Mouse (Mus musculus): ENCODE results near the gene Boll. TPM values are rescaled to one million over a fixed set of nuclear protein-coding genes. Genes with fewer than 3 reads are reported as not detected.
A peak's percentile ranks its signal among the peaks of the same experiment; 100 is the strongest.

Boll gene
- 0.28 and 0.90 TPM in 2 replicates for polyA plus RNA-seq (2015; fragmentation: Nextera tagmentation; extraction: Ambion mirVana)

GRCm38 (mm10) chr1:55363044-55363565, at the start of gene Boll:
Gene Boll, minus strand, starts transcription at chr1:55363469.
- H3K9me3 ChIP-seq: peaks cover 6% of the 10 kb centered on the region
- peak within 1 kb of the TSS; percentile 64 for H3K4me2 ChIP-seq
- no peaks in the 10 kb centered on the region for H3K36me3 ChIP-seq
- 0 out of 2 replicates have a peak, but pooled peaks have one; percentile 26 for ATAC-seq (ENCODE audit: insufficient number of reproducible peaks, insufficient read depth, low FRiP score, low TSS enrichment, low read depth)
- H3K4me3 ChIP-seq: peak within 1 kb of the TSS; percentile 50
- H3K27me3 ChIP-seq: peaks cover 39% of the 10 kb centered on the region
- no peak within 1 kb of the TSS for H3K27ac ChIP-seq
- peaks cover 5% of the 10 kb centered on the region for H3K4me1 ChIP-seq
- WGBS: 14% methylated on average over 59 of the region's 68 CpGs
- H3K9ac ChIP-seq: peak within 1 kb of the TSS; percentile 21; the same call in 1 of the 2 replicates

- 66% methylated on average over 6 of the region's 6 CpGs for WGBS
- H3K4me1 ChIP-seq: no peaks in the 10 kb centered on the region
- no peaks in the 10 kb centered on the region for H3K9me3 ChIP-seq
- ATAC-seq (ENCODE audit: insufficient number of reproducible peaks, insufficient read depth, low FRiP score, low TSS enrichment, low read depth): no peak
- no peak overlapping the region for H3K4me2 ChIP-seq
- H3K27ac ChIP-seq: no peak overlapping the region
- H3K36me3 ChIP-seq: no peaks in the 10 kb centered on the region
- H3K9ac ChIP-seq: no peak overlapping the region
- H3K27me3 ChIP-seq: peaks cover 7% of the 10 kb centered on the region
- no peak overlapping the region for H3K4me3 ChIP-seq
Observed at GRCm38 (mm10) chr1:55412569-55412968, 49.3 kb upstream of the Boll start.

GRCm38 (mm10) chr1:55411079-55411478, 47.8 kb upstream of the Boll start:
- no peak for ATAC-seq (ENCODE audit: insufficient number of reproducible peaks, insufficient read depth, low FRiP score, low TSS enrichment, low read depth)
- H3K27me3 ChIP-seq: peaks cover 20% of the 10 kb centered on the region
- WGBS: 83% methylated on average over 2 of the region's 2 CpGs
- no peak overlapping the region for H3K27ac ChIP-seq
- H3K4me1 ChIP-seq: peaks cover 8% of the 10 kb centered on the region; the same call in 1 of the 2 replicates
- no peaks in the 10 kb centered on the region for H3K36me3 ChIP-seq
- H3K4me2 ChIP-seq: no peak overlapping the region
- no peaks in the 10 kb centered on the region for H3K9me3 ChIP-seq
- no peak overlapping the region for H3K4me3 ChIP-seq
- H3K9ac ChIP-seq: no peak overlapping the region

GRCm38 (mm10) chr1:55410670-55411069, 47.4 kb upstream of the Boll start:
- Histone ChIP-seq H3K27ac (no peak overlapping the region), H3K27me3 (peaks cover 20% of the 10 kb centered on the region), H3K36me3 (no peaks in the 10 kb centered on the region), H3K4me2 (no peak overlapping the region), H3K4me3 (no peak overlapping the region), H3K9me3 (no peaks in the 10 kb centered on the region), H3K9ac (no peak overlapping the region), H3K4me1 (peaks cover 8% of the 10 kb centered on the region; the same call in 1 of the 2 replicates)
- no peak for ATAC-seq (ENCODE audit: insufficient number of reproducible peaks, insufficient read depth, low FRiP score, low TSS enrichment, low read depth)
- WGBS: 75% methylated on average over 2 of the region's 2 CpGs

GRCm38 (mm10) chr1:55406531-55407375, 43.5 kb upstream of the Boll start:
- Histone ChIP-seq H3K36me3 (no peaks in the 10 kb centered on the region), H3K4me3 (peak overlapping the region; percentile 75), H3K9me3 (no peaks in the 10 kb centered on the region), H3K4me1 (peaks cover 13% of the 10 kb centered on the region; the same call in 1 of the 2 replicates), H3K9ac (peak overlapping the region; percentile 75), H3K4me2 (peak overlapping the region; percentile 100), H3K27ac (peak overlapping the region; percentile 39; the same call in 1 of the 2 replicates), H3K27me3 (peaks cover 31% of the 10 kb centered on the region)
- WGBS: 4% methylated on average over 35 of the region's 35 CpGs
- ATAC-seq (ENCODE audit: insufficient number of reproducible peaks, insufficient read depth, low FRiP score, low TSS enrichment, low read depth): no peak

GRCm38 (mm10) chr1:55406023-55406413, 42.7 kb upstream of the Boll start:
- peak; percentile 17; the same call in 1 of the 2 replicates for ATAC-seq (ENCODE audit: insufficient number of reproducible peaks, insufficient read depth, low FRiP score, low TSS enrichment, low read depth)

GRCm38 (mm10) chr1:55405272-55406022, 42.2 kb upstream of the Boll start, which contains the start of gene Plcl1:
Gene Plcl1, plus strand, starts transcription at chr1:55405921.
- WGBS: 2% methylated on average over 45 of the region's 51 CpGs
- peak; percentile 99 for ATAC-seq (ENCODE audit: insufficient number of reproducible peaks, insufficient read depth, low FRiP score, low TSS enrichment, low read depth)
- no peaks in the 10 kb centered on the region for H3K36me3 ChIP-seq
- H3K27ac ChIP-seq: peak within 1 kb of the TSS; percentile 39; the same call in 1 of the 2 replicates
- H3K4me2 ChIP-seq: peak within 1 kb of the TSS; percentile 100
- peak within 1 kb of the TSS; percentile 75 for H3K9ac ChIP-seq
- H3K4me1 ChIP-seq: peaks cover 13% of the 10 kb centered on the region; the same call in 1 of the 2 replicates
- peak within 1 kb of the TSS; percentile 75 for H3K4me3 ChIP-seq
- no peaks in the 10 kb centered on the region for H3K9me3 ChIP-seq
- H3K27me3 ChIP-seq: peaks cover 29% of the 10 kb centered on the region

More at GRCm38 (mm10) chr1:55406023-55406413, 42.7 kb upstream of the Boll start:
- Histone ChIP-seq H3K4me3 (peak overlapping the region; percentile 75), H3K4me2 (peak overlapping the region; percentile 100), H3K9me3 (no peaks in the 10 kb centered on the region), H3K9ac (peak overlapping the region; percentile 75), H3K4me1 (peaks cover 13% of the 10 kb centered on the region; the same call in 1 of the 2 replicates), H3K27me3 (peaks cover 29% of the 10 kb centered on the region), H3K27ac (peak overlapping the region; percentile 39; the same call in 1 of the 2 replicates), H3K36me3 (no peaks in the 10 kb centered on the region)
- WGBS: under 1% methylated on average over 42 of the region's 42 CpGs

- no peak for ATAC-seq (ENCODE audit: insufficient number of reproducible peaks, insufficient read depth, low FRiP score, low TSS enrichment, low read depth)
- H3K27me3 ChIP-seq: peaks cover 29% of the 10 kb centered on the region
- WGBS: 4% methylated on average over 3 of the region's 3 CpGs
- H3K36me3 ChIP-seq: no peaks in the 10 kb centered on the region
- H3K4me1 ChIP-seq: peaks cover 13% of the 10 kb centered on the region; the same call in 1 of the 2 replicates
- H3K9ac ChIP-seq: no peak overlapping the region
- H3K27ac ChIP-seq: no peak overlapping the region
- no peak overlapping the region for H3K4me3 ChIP-seq
- H3K9me3 ChIP-seq: no peaks in the 10 kb centered on the region
- H3K4me2 ChIP-seq: no peak overlapping the region
Observed at GRCm38 (mm10) chr1:55404439-55404838, 41.2 kb upstream of the Boll start.

GRCm38 (mm10) chr1:55399891-55400290, 36.6 kb upstream of the Boll start:
- Histone ChIP-seq H3K27ac (no peak overlapping the region), H3K4me3 (no peak overlapping the region), H3K9me3 (no peaks in the 10 kb centered on the region), H3K4me2 (no peak overlapping the region), H3K27me3 (peaks cover 8% of the 10 kb centered on the region), H3K36me3 (no peaks in the 10 kb centered on the region), H3K9ac (no peak overlapping the region), H3K4me1 (no peaks in the 10 kb centered on the region)
- 41% methylated on average over 5 of the region's 5 CpGs for WGBS
- no peak for ATAC-seq (ENCODE audit: insufficient number of reproducible peaks, insufficient read depth, low FRiP score, low TSS enrichment, low read depth)

- Histone ChIP-seq H3K4me2 (no peak overlapping the region), H3K4me3 (no peak overlapping the region), H3K36me3 (no peaks in the 10 kb centered on the region), H3K9ac (peak overlapping the region; percentile 57; the same call in 1 of the 2 replicates), H3K9me3 (no peaks in the 10 kb centered on the region), H3K27ac (no peak overlapping the region), H3K4me1 (no peaks in the 10 kb centered on the region), H3K27me3 (no peaks in the 10 kb centered on the region)
- ATAC-seq (ENCODE audit: insufficient number of reproducible peaks, insufficient read depth, low FRiP score, low TSS enrichment, low read depth): no peak
- WGBS: 12% methylated on average over 9 of the region's 9 CpGs
Observed at GRCm38 (mm10) chr1:55383114-55383773, 20.0 kb upstream of the Boll start.

GRCm38 (mm10) chr1:55380527-55380926, 17.3 kb upstream of the Boll start:
- ATAC-seq (ENCODE audit: insufficient number of reproducible peaks, insufficient read depth, low FRiP score, low TSS enrichment, low read depth): no peak
- Histone ChIP-seq H3K27ac (no peak overlapping the region), H3K36me3 (no peaks in the 10 kb centered on the region), H3K4me2 (no peak overlapping the region), H3K27me3 (no peaks in the 10 kb centered on the region), H3K9ac (no peak overlapping the region), H3K4me1 (no peaks in the 10 kb centered on the region), H3K4me3 (no peak overlapping the region), H3K9me3 (no peaks in the 10 kb centered on the region)
- WGBS: 85% methylated on average over 2 of the region's 2 CpGs
